Mouse (Mus musculus): ENCODE results near the gene Trhde. TPM values are rescaled to one million over a fixed set of nuclear protein-coding genes. Genes with fewer than 3 reads are reported as not detected.

The Trhde gene
- polyA plus RNA-seq (2015; fragmentation: Nextera tagmentation; extraction: Ambion mirVana) = 6.7 and 7.8 TPM in 2 replicates

GRCm38 (mm10) chr10:114802161-114802651 lies at the start of gene Trhde:
Gene Trhde (minus strand): TSS chr10:114802307.
- ATAC-seq = peak; percentile 70
- 0 out of 2 replicates have a peak, but pooled peaks cover 3% of the 10 kb centered on the region for H3K27me3 ChIP-seq (ENCODE audit: control insufficient read depth, insufficient read depth, low read depth, low read length)
- H3K9me3 ChIP-seq (replicated peaks; ENCODE audit: control insufficient read depth, low read length, poor library complexity, severe bottlenecking) = no peaks in the 10 kb centered on the region
- H3K36me3 ChIP-seq (ENCODE audit: control insufficient read depth, insufficient read depth, low read length) = no peaks in the 10 kb centered on the region
- peak within 1 kb of the TSS; percentile 89 for H3K4me2 ChIP-seq (ENCODE audit: low read length)
- H3K4me3 ChIP-seq (ENCODE audit: low read depth, low read length) = peak within 1 kb of the TSS; percentile 78
- under 1% methylated on average over 30 of the region's 30 CpGs for WGBS
- H3K9ac ChIP-seq (ENCODE audit: low read depth, low read length) = peak within 1 kb of the TSS; percentile 77
- H3K27ac ChIP-seq (ENCODE audit: low read length) = peak within 1 kb of the TSS; percentile 78
- H3K4me1 ChIP-seq (ENCODE audit: control insufficient read depth, insufficient read depth, low read length) = peaks cover 2% of the 10 kb centered on the region; the same call in 1 of the 2 replicates

- Histone ChIP-seq H3K9me3 (replicated peaks; ENCODE audit: control insufficient read depth, low read length, poor library complexity, severe bottlenecking) (no peaks in the 10 kb centered on the region), H3K36me3 (ENCODE audit: control insufficient read depth, insufficient read depth, low read length) (no peaks in the 10 kb centered on the region), H3K27me3 (ENCODE audit: control insufficient read depth, insufficient read depth, low read depth, low read length) (no peaks in the 10 kb centered on the region), H3K4me3 (ENCODE audit: low read depth, low read length) (no peak overlapping the region), H3K9ac (ENCODE audit: low read depth, low read length) (no peak overlapping the region), H3K4me1 (ENCODE audit: control insufficient read depth, insufficient read depth, low read length) (no peaks in the 10 kb centered on the region), H3K4me2 (ENCODE audit: low read length) (no peak overlapping the region), H3K27ac (ENCODE audit: low read length) (no peak overlapping the region)
- 95% methylated on average over 12 of the region's 12 CpGs for WGBS
- ATAC-seq = no peak
These were observed 39.9 kb upstream of the Trhde start for GRCm38 (mm10) chr10:114841966-114842365.

GRCm38 (mm10) chr10:114841440-114841839 lies 39.3 kb upstream of the Trhde start:
- H3K9me3 ChIP-seq (replicated peaks; ENCODE audit: control insufficient read depth, low read length, poor library complexity, severe bottlenecking) = no peaks in the 10 kb centered on the region
- no peak for ATAC-seq
- WGBS = 64% methylated on average over 5 of the region's 5 CpGs
- H3K27me3 ChIP-seq (ENCODE audit: control insufficient read depth, insufficient read depth, low read depth, low read length) = no peaks in the 10 kb centered on the region
- H3K4me3 ChIP-seq (ENCODE audit: low read depth, low read length) = no peak overlapping the region
- no peak overlapping the region for H3K4me2 ChIP-seq (ENCODE audit: low read length)
- H3K36me3 ChIP-seq (ENCODE audit: control insufficient read depth, insufficient read depth, low read length) = no peaks in the 10 kb centered on the region
- H3K4me1 ChIP-seq (ENCODE audit: control insufficient read depth, insufficient read depth, low read length) = no peaks in the 10 kb centered on the region
- no peak overlapping the region for H3K27ac ChIP-seq (ENCODE audit: low read length)
- H3K9ac ChIP-seq (ENCODE audit: low read depth, low read length) = no peak overlapping the region

DNA sequence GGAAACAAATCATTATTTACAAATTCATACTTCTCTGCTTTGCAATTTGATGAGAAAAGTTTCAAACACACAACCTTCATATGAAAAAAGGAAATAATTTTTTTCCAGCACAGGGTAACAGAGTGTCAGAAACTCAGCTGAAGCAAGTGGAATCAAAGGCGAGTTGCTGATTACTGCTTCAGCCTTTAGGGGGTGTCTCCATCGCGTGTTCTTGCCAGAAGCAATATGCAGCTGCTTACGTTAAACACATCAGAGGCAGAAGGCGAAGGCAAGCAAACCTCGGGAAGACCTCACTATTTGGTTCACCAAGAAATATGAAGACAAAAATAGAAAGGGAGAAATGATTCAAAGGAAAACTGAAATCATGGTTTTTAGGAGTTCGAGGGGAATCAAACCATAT lies 29.2 kb upstream of the Trhde start:
- Histone ChIP-seq H3K4me2 (ENCODE audit: low read length) (no peak overlapping the region), H3K27ac (ENCODE audit: low read length) (no peak overlapping the region), H3K4me1 (ENCODE audit: control insufficient read depth, insufficient read depth, low read length) (no peaks in the 10 kb centered on the region), H3K36me3 (ENCODE audit: control insufficient read depth, insufficient read depth, low read length) (no peaks in the 10 kb centered on the region), H3K9ac (ENCODE audit: low read depth, low read length) (no peak overlapping the region), H3K9me3 (replicated peaks; ENCODE audit: control insufficient read depth, low read length, poor library complexity, severe bottlenecking) (no peaks in the 10 kb centered on the region), H3K27me3 (ENCODE audit: control insufficient read depth, insufficient read depth, low read depth, low read length) (no peaks in the 10 kb centered on the region), H3K4me3 (ENCODE audit: low read depth, low read length) (no peak overlapping the region)
- ATAC-seq = no peak
- 48% methylated on average over 7 of the region's 7 CpGs for WGBS

GRCm38 (mm10) chr10:114808799-114809198 lies 6.7 kb upstream of the Trhde start:
- Histone ChIP-seq H3K27me3 (ENCODE audit: control insufficient read depth, insufficient read depth, low read depth, low read length) (no peaks in the 10 kb centered on the region), H3K9ac (ENCODE audit: low read depth, low read length) (no peak overlapping the region), H3K4me1 (ENCODE audit: control insufficient read depth, insufficient read depth, low read length) (no peaks in the 10 kb centered on the region), H3K4me2 (ENCODE audit: low read length) (no peak overlapping the region), H3K9me3 (replicated peaks; ENCODE audit: control insufficient read depth, low read length, poor library complexity, severe bottlenecking) (no peaks in the 10 kb centered on the region), H3K27ac (ENCODE audit: low read length) (no peak overlapping the region), H3K36me3 (ENCODE audit: control insufficient read depth, insufficient read depth, low read length) (no peaks in the 10 kb centered on the region), H3K4me3 (ENCODE audit: low read depth, low read length) (no peak overlapping the region)
- 35% methylated on average over 3 of the region's 3 CpGs for WGBS
- no peak for ATAC-seq

- no peaks in the 10 kb centered on the region for H3K27me3 ChIP-seq (ENCODE audit: control insufficient read depth, insufficient read depth, low read depth, low read length)
- ATAC-seq = no peak
- H3K27ac ChIP-seq (ENCODE audit: low read length) = no peak overlapping the region
- WGBS = 32% methylated on average over 3 of the region's 3 CpGs
- no peak overlapping the region for H3K4me3 ChIP-seq (ENCODE audit: low read depth, low read length)
- no peak overlapping the region for H3K9ac ChIP-seq (ENCODE audit: low read depth, low read length)
- no peaks in the 10 kb centered on the region for H3K9me3 ChIP-seq (replicated peaks; ENCODE audit: control insufficient read depth, low read length, poor library complexity, severe bottlenecking)
- H3K4me1 ChIP-seq (ENCODE audit: control insufficient read depth, insufficient read depth, low read length) = no peaks in the 10 kb centered on the region; the same call in 1 of the 2 replicates
- H3K4me2 ChIP-seq (ENCODE audit: low read length) = no peak overlapping the region
- H3K36me3 ChIP-seq (ENCODE audit: control insufficient read depth, insufficient read depth, low read length) = no peaks in the 10 kb centered on the region
These were observed 3.8 kb upstream of the Trhde start for GRCm38 (mm10) chr10:114805884-114806283.

DNA sequence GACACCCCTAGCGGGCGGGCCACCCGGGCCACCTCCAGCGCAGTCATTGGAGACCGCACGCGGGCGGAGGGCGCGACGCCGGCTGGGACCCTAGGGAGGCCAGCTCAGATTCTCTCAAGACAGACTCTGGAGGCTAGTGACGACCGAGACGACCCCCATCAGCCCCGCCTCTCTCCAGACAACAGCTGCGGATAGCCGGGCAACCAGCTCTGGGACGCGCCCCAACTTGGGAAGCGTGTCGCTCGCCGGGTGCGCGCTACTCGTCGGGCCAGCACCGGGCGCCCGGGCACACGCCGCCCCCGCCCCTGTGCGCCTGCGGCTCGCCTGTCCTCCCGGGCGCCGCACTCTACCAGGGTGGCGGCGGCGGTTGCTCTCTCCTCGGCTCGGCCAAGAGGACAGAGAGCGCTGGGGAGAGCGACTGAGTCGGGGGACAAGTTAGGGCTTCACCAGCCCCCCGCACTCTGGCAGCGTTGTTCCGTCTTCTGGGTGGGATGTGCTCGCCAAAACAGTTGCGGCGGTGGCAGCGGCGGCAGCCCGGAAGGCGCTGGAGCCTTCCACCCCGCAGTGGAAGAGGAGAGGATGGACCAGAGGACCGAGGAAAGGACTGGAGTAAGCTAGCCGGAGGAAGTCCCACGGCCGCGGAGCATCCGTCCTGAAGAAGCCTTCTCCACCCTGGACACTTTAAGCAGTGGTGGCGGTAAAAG lies 498 bp downstream of the Trhde start:
- no peaks in the 10 kb centered on the region for H3K36me3 ChIP-seq (ENCODE audit: control insufficient read depth, insufficient read depth, low read length)
- H3K9me3 ChIP-seq (replicated peaks; ENCODE audit: control insufficient read depth, low read length, poor library complexity, severe bottlenecking) = no peaks in the 10 kb centered on the region
- H3K4me3 ChIP-seq (ENCODE audit: low read depth, low read length) = peak overlapping the region; percentile 78
- H3K9ac ChIP-seq (ENCODE audit: low read depth, low read length) = peak overlapping the region; percentile 77
- peak overlapping the region; percentile 89 for H3K4me2 ChIP-seq (ENCODE audit: low read length)
- peak; percentile 83 for ATAC-seq
- under 1% methylated on average over 64 of the region's 66 CpGs for WGBS
- peak overlapping the region; percentile 78 for H3K27ac ChIP-seq (ENCODE audit: low read length)
- H3K27me3 ChIP-seq (ENCODE audit: control insufficient read depth, insufficient read depth, low read depth, low read length) = 0 out of 2 replicates have a peak, but pooled peaks cover 3% of the 10 kb centered on the region
- H3K4me1 ChIP-seq (ENCODE audit: control insufficient read depth, insufficient read depth, low read length) = peaks cover 2% of the 10 kb centered on the region; the same call in 1 of the 2 replicates

DNA sequence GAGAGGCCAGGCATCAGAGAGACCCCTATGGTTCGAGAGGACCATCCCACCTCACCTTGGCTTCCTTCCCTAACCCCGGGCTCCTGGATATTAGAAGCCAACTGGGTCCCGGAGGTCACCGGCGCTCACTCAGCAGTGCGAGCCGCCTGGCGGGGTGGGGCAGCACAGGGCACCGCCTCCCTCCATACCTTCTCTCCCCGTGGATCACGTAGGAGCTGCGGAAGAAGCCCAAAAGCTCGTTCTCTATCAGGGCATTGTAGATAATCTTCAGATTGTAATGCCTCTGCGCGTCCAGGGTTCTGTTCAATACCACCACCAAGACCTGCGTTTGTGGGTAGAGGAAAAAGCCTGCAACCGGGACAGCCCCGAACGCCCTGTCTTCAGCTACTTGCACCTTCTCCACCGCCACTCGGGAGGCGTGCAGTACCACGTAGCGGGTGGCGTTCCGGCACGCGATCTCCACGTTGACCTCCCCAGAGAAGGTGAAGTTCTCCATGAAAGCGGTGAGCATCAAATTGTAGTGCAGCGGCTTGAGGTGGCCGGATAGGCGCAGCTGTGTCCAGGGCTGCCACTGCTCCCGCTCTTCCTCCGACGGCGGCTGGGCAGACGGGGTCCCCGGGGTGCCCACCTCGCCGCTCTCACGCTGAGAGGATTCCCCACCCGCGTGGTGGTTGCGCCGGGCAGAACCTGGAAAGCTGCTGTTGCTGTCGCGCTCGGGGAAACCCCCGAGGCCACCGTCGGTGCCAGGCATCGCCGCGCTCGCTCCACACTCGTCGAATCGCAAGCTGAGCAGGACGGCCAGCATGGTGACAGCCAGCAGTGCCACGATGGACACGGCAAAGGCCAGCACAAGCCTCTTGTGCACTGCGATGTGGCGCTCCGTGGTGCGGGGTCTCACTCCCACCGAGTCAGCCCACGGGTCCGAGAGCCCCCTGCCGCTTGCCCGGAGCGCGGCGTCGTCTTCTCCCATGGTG lies 1.5 kb downstream of the Trhde start:
- 4% methylated on average over 72 of the region's 75 CpGs for WGBS
- peaks cover 2% of the 10 kb centered on the region; the same call in 1 of the 2 replicates for H3K4me1 ChIP-seq (ENCODE audit: control insufficient read depth, insufficient read depth, low read length)
- H3K9ac ChIP-seq (ENCODE audit: low read depth, low read length) = peak overlapping the region; percentile 77
- peak overlapping the region; percentile 78 for H3K4me3 ChIP-seq (ENCODE audit: low read depth, low read length)
- H3K27ac ChIP-seq (ENCODE audit: low read length) = peak overlapping the region; percentile 78; the same call in 1 of the 2 replicates
- no peaks in the 10 kb centered on the region for H3K9me3 ChIP-seq (replicated peaks; ENCODE audit: control insufficient read depth, low read length, poor library complexity, severe bottlenecking)
- peak overlapping the region; percentile 89 for H3K4me2 ChIP-seq (ENCODE audit: low read length)
- peak; percentile 47 for ATAC-seq
- 0 out of 2 replicates have a peak, but pooled peaks cover 3% of the 10 kb centered on the region for H3K27me3 ChIP-seq (ENCODE audit: control insufficient read depth, insufficient read depth, low read depth, low read length)
- no peaks in the 10 kb centered on the region for H3K36me3 ChIP-seq (ENCODE audit: control insufficient read depth, insufficient read depth, low read length)
